Mouse (Mus musculus) limb, embryonic 14.5 days (tissue): Measurements from ENCODE around the gene Ccdc85b. TPM values are rescaled to one million over a fixed set of nuclear protein-coding genes. Genes with fewer than 3 reads are reported as not detected.

Experiments
- ATAC-seq: fragments of 200-750 bp; cut with Nextera tagmentation; 2 replicates; pipeline ENCODE4 v1.8.0; 2017; ENCODE audit warnings: low read depth, moderate number of reproducible peaks, moderate TSS enrichment; ENCODE audit not compliant: low FRiP score
- DNase-seq: peaks from one replicate; pipeline ENCODE4 v3.0.0-alpha.2; 2015; ENCODE audit warnings: low spot score
- H3K27ac ChIP-seq: fragments of 300-500 bp; sonication (generic); replicated peaks from 2 replicates; pipeline ENCODE4 v1.5.1; 2014; ENCODE audit warnings: low read depth, mild to moderate bottlenecking, low read length, moderate library complexity, mixed read lengths
- H3K27me3 ChIP-seq: fragments of 300-500 bp; sonication (generic); 2 replicates; pipeline ENCODE4 v1.6.1; 2014; ENCODE audit warnings: low read length, mixed read lengths; ENCODE audit not compliant: control insufficient read depth, insufficient read depth
- H3K36me3 ChIP-seq: fragments of 300-500 bp; sonication (generic); 2 replicates; pipeline ENCODE4 v1.6.1; 2014; ENCODE audit warnings: mild to moderate bottlenecking, low read length, moderate library complexity, mixed read lengths; ENCODE audit not compliant: control insufficient read depth, insufficient read depth
- H3K4me1 ChIP-seq: fragments of 300-500 bp; sonication (generic); 2 replicates; pipeline ENCODE4 v1.6.1; 2014; ENCODE audit warnings: antibody characterized with exemption, low read length, mixed read lengths; ENCODE audit not compliant: control insufficient read depth, insufficient read depth
- H3K4me2 ChIP-seq: fragments of 300-500 bp; sonication (generic); replicated peaks from 2 replicates; pipeline ENCODE4 v1.6.1; 2014; ENCODE audit warnings: low read depth, mild to moderate bottlenecking, low read length, moderate library complexity; ENCODE audit not compliant: severe bottlenecking
- H3K4me3 ChIP-seq: fragments of 300-500 bp; sonication (generic); replicated peaks from 2 replicates; pipeline ENCODE4 v1.5.1; 2014; ENCODE audit warnings: low read length
- H3K9ac ChIP-seq: fragments of 300-500 bp; sonication (generic); 2 replicates; pipeline ENCODE4 v1.6.1; 2014; ENCODE audit warnings: mild to moderate bottlenecking, low read depth, low read length, moderate library complexity; ENCODE audit not compliant: severe bottlenecking
- H3K9me3 ChIP-seq: fragments of 300-500 bp; sonication (generic); 2 replicates; pipeline ENCODE4 v1.6.1; 2016; ENCODE audit warnings: low read length; ENCODE audit not compliant: control insufficient read depth
- POLR2A ChIP-seq: fragments of 200-500 bp; IDR thresholded peaks from 2 replicates; pipeline ENCODE4 v1.8.0; 2012; ENCODE audit warnings: inconsistent platforms, mild to moderate bottlenecking, moderate library complexity, borderline replicate concordance; ENCODE audit not compliant: insufficient read depth, insufficient read length; ENCODE audit errors: extremely low read depth
- WGBS: fragments of 180-500 bp; shearing (Covaris S2); extraction: QIAGEN DNeasy Blood & Tissue Kit; methylation state at CpG from one replicate; pipeline ENCODE4 v1.1.7; 2014; 5-methylcytosine and 5-hydroxymethylcytosine counted together
- polyA plus RNA-seq, 2 experiments: library from polyadenylated mRNA; depleted of rRNA in 1 of 2; stranded (reverse) in 1 of 2; unstranded in 1 of 2; fragments of >200 nt; fragmentation: Nextera tagmentation in 1 of 2; extraction: Ambion mirVana in 1 of 2; gene quantifications; 2 replicates each; pipeline versions ENCODE4 v1.2.1 to v1.2.3; 2012 to 2014

The Ccdc85b gene
- polyA plus RNA-seq, 2 experiments = 6.5 to 6.9 TPM

DNA sequence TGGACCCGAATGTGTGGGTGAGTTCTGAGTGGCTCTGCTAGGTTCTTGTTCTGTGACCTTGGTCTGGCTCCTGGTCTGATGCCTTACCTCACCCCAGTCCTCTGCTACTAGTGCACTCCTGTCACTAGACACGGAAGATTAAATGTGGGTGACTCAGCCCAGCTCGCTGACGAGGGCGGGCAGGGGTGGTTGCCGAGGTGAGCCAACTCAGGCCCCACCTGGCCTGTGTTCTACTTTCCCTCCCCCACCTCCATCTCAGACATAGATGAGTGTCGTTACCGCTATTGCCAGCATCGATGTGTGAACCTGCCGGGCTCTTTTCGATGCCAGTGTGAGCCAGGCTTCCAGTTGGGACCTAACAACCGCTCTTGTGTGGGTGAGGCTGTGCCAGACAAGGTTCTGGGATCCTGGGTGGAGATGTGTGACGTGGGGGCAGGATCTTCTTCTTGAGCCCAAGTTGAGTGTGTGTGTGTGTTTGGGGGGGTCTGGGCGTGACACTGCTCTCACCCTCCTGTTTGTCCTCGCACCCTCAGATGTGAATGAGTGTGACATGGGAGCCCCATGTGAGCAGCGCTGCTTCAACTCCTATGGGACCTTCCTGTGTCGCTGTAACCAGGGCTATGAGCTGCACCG, 20.1 kb upstream of the Ccdc85b start:
- H3K27me3 ChIP-seq = no peaks in the 10 kb centered on the region
- TF ChIP-seq POLR2A = no peak
- 91% methylated on average over 17 of the region's 18 CpGs for WGBS

DNA sequence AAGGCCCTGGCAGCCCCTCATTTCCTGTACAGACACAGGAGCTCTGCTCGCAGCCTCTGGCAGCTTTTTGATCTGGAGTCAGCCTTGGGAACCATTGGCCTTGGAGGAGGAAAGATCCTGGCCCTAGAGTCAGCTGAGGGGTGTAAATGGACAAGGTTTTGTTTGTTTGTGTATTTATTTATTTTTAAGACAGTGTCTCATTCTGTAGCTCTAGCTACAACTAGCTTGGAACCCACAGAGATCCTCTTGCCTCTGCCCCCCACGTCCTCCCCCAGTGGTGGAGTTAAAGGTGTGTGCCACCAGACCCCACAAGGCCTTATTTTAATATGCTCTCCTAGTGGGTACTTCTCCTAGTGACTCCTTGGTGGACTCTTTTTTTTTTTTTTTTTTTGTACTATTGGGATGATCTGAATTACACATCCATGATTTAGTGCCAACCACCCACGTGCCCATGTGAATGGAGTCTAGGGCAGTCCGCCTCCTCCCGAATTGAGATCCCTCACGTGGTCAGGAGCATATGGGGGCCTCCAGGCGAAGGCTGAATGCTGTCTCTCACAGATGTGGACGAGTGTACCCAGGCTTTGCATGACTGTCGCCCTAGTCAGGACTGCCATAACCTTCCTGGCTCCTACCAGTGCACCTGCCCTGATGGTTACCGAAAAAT, 19.4 kb upstream of the Ccdc85b start:
- H3K27ac ChIP-seq = no peak overlapping the region
- H3K36me3 ChIP-seq = peaks cover 53% of the 10 kb centered on the region
- ATAC-seq (no peak), DNase-seq (no peak)
- peaks cover 16% of the 10 kb centered on the region for H3K4me1 ChIP-seq
- H3K4me3 ChIP-seq = no peak overlapping the region
- no peak for TF ChIP-seq POLR2A
- no peaks in the 10 kb centered on the region for H3K27me3 ChIP-seq
- 84% methylated on average over 10 of the region's 10 CpGs for WGBS
- H3K9ac ChIP-seq = no peak overlapping the region
- no peak overlapping the region for H3K4me2 ChIP-seq
- no peaks in the 10 kb centered on the region for H3K9me3 ChIP-seq

More for the DNA sequence above, 20.1 kb upstream of the Ccdc85b start:
- Histone ChIP-seq H3K4me2 (no peak overlapping the region), H3K9ac (no peak overlapping the region), H3K4me1 (peaks cover 16% of the 10 kb centered on the region), H3K4me3 (no peak overlapping the region), H3K36me3 (peaks cover 60% of the 10 kb centered on the region), H3K27ac (no peak overlapping the region), H3K9me3 (no peaks in the 10 kb centered on the region)
- no peak for ATAC-seq
- no peak for DNase-seq

DNA sequence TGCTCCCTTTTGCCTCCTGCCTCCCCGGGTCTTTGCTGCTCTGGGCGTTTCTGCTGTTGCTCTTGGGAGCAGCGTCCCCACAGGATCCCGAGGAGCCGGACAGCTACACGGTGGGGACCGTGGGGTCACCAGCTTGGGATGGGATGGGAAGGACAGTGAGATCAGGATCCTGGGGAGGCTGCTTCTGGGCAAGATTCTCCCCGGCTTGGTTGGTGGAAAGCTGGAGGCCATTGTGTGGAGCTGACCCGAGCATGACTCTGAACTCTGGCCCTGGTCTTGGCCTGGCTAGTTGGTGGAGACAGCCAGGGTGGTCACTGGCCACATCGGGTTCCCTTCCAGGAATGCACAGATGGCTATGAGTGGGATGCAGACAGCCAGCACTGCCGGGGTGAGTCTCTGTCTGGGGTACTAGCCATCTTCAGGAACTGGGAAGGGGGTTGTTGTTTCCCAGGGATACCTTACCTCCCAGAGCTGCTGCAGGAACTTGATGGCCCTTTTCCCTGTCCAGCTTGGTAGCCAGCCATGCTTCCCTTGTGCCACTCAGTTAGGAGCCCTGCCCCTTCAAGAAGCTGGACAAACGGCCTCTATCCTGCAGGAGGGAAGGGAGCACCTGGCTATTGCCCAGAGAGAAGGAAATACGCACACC, 17.5 kb upstream of the Ccdc85b start:
- WGBS = 8% methylated on average over 12 of the region's 13 CpGs
- Histone ChIP-seq H3K27ac (peak overlapping the region; percentile 90), H3K27me3 (no peaks in the 10 kb centered on the region), H3K36me3 (peaks cover 34% of the 10 kb centered on the region), H3K9ac (peak overlapping the region; percentile 84), H3K9me3 (no peaks in the 10 kb centered on the region), H3K4me3 (peak overlapping the region; percentile 70), H3K4me1 (peaks cover 16% of the 10 kb centered on the region), H3K4me2 (peak overlapping the region; percentile 85)
- ATAC-seq (no peak; the same call in 1 of the 2 replicates), DNase-seq (no peak)
- no peak for TF ChIP-seq POLR2A

DNA sequence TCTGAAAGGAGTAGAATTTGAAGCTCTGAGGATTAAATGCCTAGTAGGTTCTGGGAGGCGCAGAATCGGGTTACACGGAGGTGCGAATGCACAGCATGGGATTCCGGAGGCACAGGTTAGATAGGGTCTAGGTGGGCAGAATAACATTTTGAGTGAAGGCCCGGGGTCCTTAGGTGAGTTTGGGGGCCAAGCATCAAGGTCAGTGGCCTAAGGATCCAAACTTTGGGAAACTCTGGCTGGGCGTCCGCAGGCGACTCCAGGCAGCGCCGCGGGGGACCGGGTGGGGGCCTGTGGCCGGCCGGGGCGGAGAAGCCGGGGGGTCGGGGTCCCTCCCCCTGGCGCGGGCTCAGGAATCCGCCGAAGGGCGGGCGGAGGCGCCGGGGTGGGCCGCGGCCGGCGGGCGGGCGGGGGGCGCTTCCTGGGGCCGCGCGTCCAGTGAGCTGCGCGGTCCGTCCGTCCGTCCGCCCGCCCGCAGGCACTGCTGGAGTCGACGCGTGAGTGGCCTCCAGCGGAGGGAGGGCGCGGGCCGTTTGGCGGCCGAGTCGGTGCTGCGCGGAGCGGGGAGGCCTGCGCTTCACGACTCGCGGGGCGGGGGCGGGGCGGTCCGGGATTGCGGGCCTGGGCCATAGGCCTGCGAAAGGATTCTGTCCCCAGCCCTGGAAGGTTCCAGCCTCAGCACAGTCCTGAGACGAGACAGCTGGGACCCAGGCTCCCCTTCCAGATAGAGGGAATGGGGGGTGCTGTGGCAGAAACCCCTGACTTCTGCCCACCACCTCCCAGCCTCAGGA, 16.8 kb upstream of the Ccdc85b start:
- peak overlapping the region; percentile 90 for H3K27ac ChIP-seq
- peak overlapping the region; percentile 85 for H3K4me2 ChIP-seq
- no peaks in the 10 kb centered on the region for H3K9me3 ChIP-seq
- peak; percentile 69 for ATAC-seq
- H3K36me3 ChIP-seq = peaks cover 27% of the 10 kb centered on the region
- peak overlapping the region; percentile 84 for H3K9ac ChIP-seq
- peak overlapping the region; percentile 70 for H3K4me3 ChIP-seq
- H3K4me1 ChIP-seq = peaks cover 16% of the 10 kb centered on the region
- WGBS = 1% methylated on average over 32 of the region's 68 CpGs
- no peaks in the 10 kb centered on the region for H3K27me3 ChIP-seq
- peak; percentile 30 for DNase-seq
- no peak for TF ChIP-seq POLR2A

DNA sequence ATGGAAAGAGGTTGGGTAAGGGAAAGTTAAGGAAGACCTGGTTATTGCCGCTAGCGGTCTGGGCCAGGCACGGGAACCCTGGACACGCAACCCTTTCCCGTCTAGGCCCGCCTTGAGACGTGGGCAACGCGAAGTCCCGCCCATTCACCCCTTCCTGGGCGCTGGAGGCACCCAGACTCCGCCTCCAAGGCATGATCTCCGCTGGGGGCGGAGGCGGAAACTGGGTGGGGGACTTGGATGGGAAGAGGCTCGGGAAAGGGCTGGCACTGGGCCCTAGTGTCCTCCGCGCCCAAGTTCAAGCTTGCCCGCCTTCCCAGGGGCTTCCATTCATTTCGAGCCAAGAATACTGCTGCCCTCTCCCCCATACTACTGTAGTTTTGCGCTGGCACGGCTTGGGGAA, 16.0 kb upstream of the Ccdc85b start, which contains the start of gene Efemp2:
TSS of gene Efemp2 (plus strand) at position 235 of the 400 bp plus-strand sequence.
- whole genome bisulfite sequencing = 4% methylated on average over 22 of the region's 22 CpGs
- no peaks in the 10 kb centered on the region for H3K9me3 ChIP-seq
- no peak for TF ChIP-seq POLR2A
- H3K4me1 ChIP-seq = peaks cover 16% of the 10 kb centered on the region
- ATAC-seq (peak; percentile 36; the same call in 1 of the 2 replicates), DNase-seq (peak; percentile 87)
- peak within 1 kb of the TSS; percentile 84 for H3K9ac ChIP-seq
- peaks cover 19% of the 10 kb centered on the region for H3K36me3 ChIP-seq
- H3K4me3 ChIP-seq = peak within 1 kb of the TSS; percentile 70
- peak within 1 kb of the TSS; percentile 90 for H3K27ac ChIP-seq
- H3K4me2 ChIP-seq = peak within 1 kb of the TSS; percentile 85
- no peaks in the 10 kb centered on the region for H3K27me3 ChIP-seq
